Mouse (Mus musculus) urinary bladder, postnatal 25 days (tissue): Measurements from ENCODE around the gene Gm14137.

Experiments used
- DNase-seq: peaks from one replicate; pipeline ENCODE4 v3.0.0; 2022; ENCODE audit warnings: low spot score

Gm14137 gene

GRCm38 (mm10) chr2:119173991-119174651 is at the start of gene Gm14137:
Gm14137 (plus strand) TSS chr2:119174509.
- DNase-seq: no peak

- no peak for DNase-seq
Measured at GRCm38 (mm10) chr2:119136346-119136898, 37.9 kb upstream of the Gm14137 start.

GRCm38 (mm10) chr2:119145199-119145598 is 29.1 kb upstream of the Gm14137 start:
- DNase-seq: no peak

GRCm38 (mm10) chr2:119146435-119146834 is 27.9 kb upstream of the Gm14137 start:
- no peak for DNase-seq

GRCm38 (mm10) chr2:119147160-119147678 is 27.1 kb upstream of the Gm14137 start:
- DNase-seq: no peak

- DNase-seq: no peak
Measured at GRCm38 (mm10) chr2:119147775-119148174, 26.5 kb upstream of the Gm14137 start.

GRCm38 (mm10) chr2:119152255-119152654 is 22.1 kb upstream of the Gm14137 start:
- DNase-seq: no peak

- DNase-seq: no peak
Measured at GRCm38 (mm10) chr2:119154683-119155082, 19.6 kb upstream of the Gm14137 start.

- DNase-seq: no peak
Measured at GRCm38 (mm10) chr2:119155388-119155787, 18.9 kb upstream of the Gm14137 start.

- peak; percentile 18 for DNase-seq
Measured at GRCm38 (mm10) chr2:119156081-119156680, 18.1 kb upstream of the Gm14137 start.

- DNase-seq: peak; percentile 93
Measured at GRCm38 (mm10) chr2:119156681-119157572, 17.4 kb upstream of the Gm14137 start, which contains the start of gene Rmdn3. Rmdn3 (minus strand) TSS chr2:119157034.

- DNase-seq: no peak
Measured at GRCm38 (mm10) chr2:119157836-119158235, 16.5 kb upstream of the Gm14137 start.

- DNase-seq: no peak
Measured at GRCm38 (mm10) chr2:119161247-119161646, 13.1 kb upstream of the Gm14137 start.

GRCm38 (mm10) chr2:119163135-119163534 is 11.2 kb upstream of the Gm14137 start:
- no peak for DNase-seq

GRCm38 (mm10) chr2:119163999-119164398 is 10.3 kb upstream of the Gm14137 start:
- DNase-seq: no peak

- no peak for DNase-seq
Measured at GRCm38 (mm10) chr2:119165401-119165800, 8.9 kb upstream of the Gm14137 start.

- peak; percentile 49 for DNase-seq
Measured at GRCm38 (mm10) chr2:119166901-119167865, 7.1 kb upstream of the Gm14137 start, which contains the start of gene Gchfr. Gchfr (plus strand) TSS chr2:119167773.

GRCm38 (mm10) chr2:119167866-119168256 is 6.4 kb upstream of the Gm14137 start:
- no peak for DNase-seq

- DNase-seq: no peak
Measured at GRCm38 (mm10) chr2:119170282-119170681, 4.0 kb upstream of the Gm14137 start.

GRCm38 (mm10) chr2:119171574-119171973 is 2.7 kb upstream of the Gm14137 start:
- no peak for DNase-seq

GRCm38 (mm10) chr2:119172446-119172845 is 1.9 kb upstream of the Gm14137 start:
- no peak for DNase-seq
